Mouse (Mus musculus) embryonic fibroblast, embryonic 13.5 days (primary cell): ENCODE measurements around the gene Crk.

Experiments
- CTCF ChIP-seq: IDR thresholded peaks from 2 replicates; pipeline ENCODE4 v1.5.1; 2011; ENCODE audit warnings: mild to moderate bottlenecking, control low read depth, low read length, moderate library complexity, borderline replicate concordance; ENCODE audit not compliant: insufficient read depth
- POLR2A ChIP-seq: IDR thresholded peaks from 2 replicates; pipeline ENCODE4 v1.6.1; 2011; ENCODE audit warnings: low read depth, mild to moderate bottlenecking, control low read depth, low read length, moderate library complexity

GRCm38 (mm10) chr11:75649155-75649561, 29.9 kb upstream of the Crk start:
- TF ChIP-seq POLR2A (no peak), CTCF (no peak)
